Mouse (Mus musculus): ENCODE data around the gene Lrfn5.

Lrfn5 gene

GRCm38 (mm10) chr12:61522829-61523370 lies at the start of gene Lrfn5:
Gene Lrfn5 (plus strand): TSS chr12:61523150.
- peak; percentile 83 for DNase-seq (ENCODE audit: extremely low spot score, low spot score)

GRCm38 (mm10) chr12:61521501-61522147 lies 1.3 kb upstream of the Lrfn5 start:
- DNase-seq (ENCODE audit: extremely low spot score, low spot score) = peak; percentile 32

- DNase-seq (ENCODE audit: extremely low spot score, low spot score) = peak; percentile 27
Observed at GRCm38 (mm10) chr12:61522148-61522828, 662 bp upstream of the Lrfn5 start.

GRCm38 (mm10) chr12:61523631-61524182 lies 757 bp downstream of the Lrfn5 start:
- DNase-seq (ENCODE audit: extremely low spot score, low spot score) = peak; percentile 58

- peak; percentile 51 for DNase-seq (ENCODE audit: extremely low spot score, low spot score)
Observed at GRCm38 (mm10) chr12:61524183-61524651, 1.3 kb downstream of the Lrfn5 start.

GRCm38 (mm10) chr12:61526199-61526598 lies 3.2 kb downstream of the Lrfn5 start:
- DNase-seq (ENCODE audit: extremely low spot score, low spot score) = peak; percentile 44

GRCm38 (mm10) chr12:61579949-61580348 lies 57.0 kb downstream of the Lrfn5 start:
- no peak for DNase-seq (ENCODE audit: extremely low spot score, low spot score)

GRCm38 (mm10) chr12:61600305-61600704 lies 77.4 kb downstream of the Lrfn5 start:
- no peak for DNase-seq (ENCODE audit: extremely low spot score, low spot score)

GRCm38 (mm10) chr12:61607871-61608270 lies 84.9 kb downstream of the Lrfn5 start:
- no peak for DNase-seq (ENCODE audit: extremely low spot score, low spot score)

- DNase-seq (ENCODE audit: extremely low spot score, low spot score) = no peak
Observed at GRCm38 (mm10) chr12:61610081-61610480, 87.1 kb downstream of the Lrfn5 start.

- no peak for DNase-seq (ENCODE audit: extremely low spot score, low spot score)
Observed at GRCm38 (mm10) chr12:61624532-61624931, 101.6 kb downstream of the Lrfn5 start.

GRCm38 (mm10) chr12:61654380-61654779 lies 131.4 kb downstream of the Lrfn5 start:
- DNase-seq (ENCODE audit: extremely low spot score, low spot score) = no peak

- DNase-seq (ENCODE audit: extremely low spot score, low spot score) = no peak
Observed at GRCm38 (mm10) chr12:61723158-61723557, 200.2 kb downstream of the Lrfn5 start.

GRCm38 (mm10) chr12:61807073-61807605 lies 284.2 kb downstream of the Lrfn5 start:
- DNase-seq (ENCODE audit: extremely low spot score, low spot score) = no peak

GRCm38 (mm10) chr12:61823601-61824000 lies 300.7 kb downstream of the Lrfn5 start:
- DNase-seq (ENCODE audit: extremely low spot score, low spot score) = no peak

- DNase-seq (ENCODE audit: extremely low spot score, low spot score) = no peak
Observed at GRCm38 (mm10) chr12:61826311-61826710, 303.4 kb downstream of the Lrfn5 start.

- DNase-seq (ENCODE audit: extremely low spot score, low spot score) = no peak
Observed at GRCm38 (mm10) chr12:61842599-61843291, 319.8 kb downstream of the Lrfn5 start.

GRCm38 (mm10) chr12:61854183-61854582 lies 331.2 kb downstream of the Lrfn5 start:
- no peak for DNase-seq (ENCODE audit: extremely low spot score, low spot score)

Measured in neural tube, embryonic 10.5 days (tissue).